Mouse (Mus musculus) olfactory bulb, adult 2 months (tissue): ENCODE data around the gene Gm8765. TPM values are rescaled to one million over a fixed set of nuclear protein-coding genes. Genes with fewer than 3 reads are reported as not detected.
"Not testable (repeated sequence)": the region's sequence is repeated elsewhere in the genome, so short reads cannot be mapped to it uniquely, and the experiment has no call there.

Experiments used
- H3K27ac ChIP-seq: fragments of 200-500 bp; 2 replicates; pipeline ENCODE4 v1.5.1; 2012; ENCODE audit warnings: low read depth, low read length; ENCODE audit not compliant: insufficient read depth
- H3K4me1 ChIP-seq: fragments of 200-500 bp; 2 replicates; pipeline ENCODE4 v1.6.1; 2012; ENCODE audit warnings: low read length; ENCODE audit not compliant: control insufficient read depth, insufficient read depth
- H3K4me3 ChIP-seq: fragments of 200-500 bp; 2 replicates; pipeline ENCODE4 v1.5.1; 2012; ENCODE audit warnings: mild to moderate bottlenecking, low read depth, low read length, moderate library complexity; ENCODE audit not compliant: insufficient read depth
- CTCF ChIP-seq: fragments of 200-500 bp; IDR thresholded peaks from 2 replicates; pipeline ENCODE4 v1.5.1; 2012; ENCODE audit warnings: low read depth, mild to moderate bottlenecking, low read length, moderate library complexity; ENCODE audit not compliant: insufficient read depth
- POLR2A ChIP-seq: fragments of 200-500 bp; IDR thresholded peaks from 2 replicates; pipeline ENCODE4 v1.6.1; 2012; ENCODE audit warnings: mild to moderate bottlenecking, low read depth, low read length, moderate library complexity; ENCODE audit not compliant: insufficient read depth
- WGBS: fragments of 180-500 bp; shearing (Covaris S2); methylation state at CpG from one replicate; pipeline ENCODE4 v1.1.7; 2018; 5-methylcytosine and 5-hydroxymethylcytosine counted together
- polyA plus RNA-seq: library from polyadenylated mRNA; stranded (reverse); fragments of >200 nt; gene quantifications from 2 replicates; pipeline ENCODE4 v1.2.4, GENCODE M21; 2012; ENCODE audit warnings: low replicate concordance; ENCODE audit not compliant: missing spikeins, insufficient read depth, insufficient read length

Gene Gm8765
- not detected in 2 replicates for polyA plus RNA-seq

- not testable (repeated sequence) for H3K27ac ChIP-seq, H3K4me1 ChIP-seq, H3K4me3 ChIP-seq
- WGBS: 24% methylated on average over 1 of the region's 2 CpGs
These were observed at the start of gene Gm8765 for GRCm38 (mm10) chr13:50698012-50698411. Gene Gm8765, plus strand, starts transcription at chr13:50698312.

GRCm38 (mm10) chr13:50648771-50649170 is 49.3 kb upstream of the Gm8765 start:
- not testable (repeated sequence) for H3K27ac ChIP-seq, H3K4me3 ChIP-seq, H3K4me1 ChIP-seq
- WGBS: 67% methylated on average over 2 of the region's 2 CpGs

GRCm38 (mm10) chr13:50750282-50750681 is 52.2 kb downstream of the Gm8765 start:
- H3K4me1 ChIP-seq, H3K27ac ChIP-seq, H3K4me3 ChIP-seq: not testable (repeated sequence)

- H3K4me1 ChIP-seq: no peaks in the 10 kb centered on the region
- H3K27ac ChIP-seq: no peak overlapping the region
- H3K4me3 ChIP-seq: no peak overlapping the region
- no peak for TF ChIP-seq POLR2A
- TF ChIP-seq CTCF: no peak
- WGBS: 95% methylated on average over 2 of the region's 2 CpGs
These were observed 53.6 kb downstream of the Gm8765 start for GRCm38 (mm10) chr13:50751732-50752131.

GRCm38 (mm10) chr13:50752961-50753360 is 54.8 kb downstream of the Gm8765 start:
- H3K4me3 ChIP-seq, H3K27ac ChIP-seq, H3K4me1 ChIP-seq: not testable (repeated sequence)

Other genes with a start within 250 kb of the Gm8765 start
- gene Nutm2, start 231.0 kb upstream of the Gm8765 start, polyA plus RNA-seq: not detected in 2 replicates
- gene Gm904, start 55.1 kb upstream of the Gm8765 start, polyA plus RNA-seq: not detected in 2 replicates